Mouse (Mus musculus) heart, postnatal 36 days (tissue): ENCODE data around the gene Eva1c. TPM values are rescaled to one million over a fixed set of nuclear protein-coding genes. Genes with fewer than 3 reads are reported as not detected.

ENCODE experiments used
- microRNA-seq, 2 experiments: library from miRNA; unstranded; fragments of <30 nt; microRNA quantifications; one replicate each; pipeline ENCODE4 v1.2.0; 2021; ENCODE audit warnings: borderline number of aligned reads in 2 of 2
- total RNA-seq, 2 experiments: library from RNA; stranded (reverse); gene quantifications; 2 replicates each; pipeline ENCODE4 v1.2.3; 2021

Eva1c gene
- total RNA-seq, 2 experiments from 2014 or later: 1.1 to 1.4 TPM

Small RNA genes within 50 kb of the gene (microRNA-seq; reads per million reads assigned to microRNA genes)
- gene Gm22933: 0 reads per million in 2 experiments

Other genes with a start within 250 kb of the Eva1c start
- gene Mis18a, start 99.3 kb upstream of the Eva1c start, total RNA-seq: 1 to 10 TPM; 2.7 to 4.8 TPM
- 10 to 100 TPM; 14.2 to 14.7 TPM for gene Mrap, start 88.5 kb upstream of the Eva1c start, total RNA-seq
- gene Urb1, start 16.3 kb upstream of the Eva1c start, total RNA-seq: 1 to 10 TPM; 6.1 to 6.6 TPM
- gene Cfap298, start 108.4 kb downstream of the Eva1c start, total RNA-seq: 10 to 100 TPM; 27.0 to 28.5 TPM
- 10 to 100 TPM; 29.1 to 29.6 TPM for gene Synj1, start 184.6 kb downstream of the Eva1c start, total RNA-seq
- gene Paxbp1, start 217.8 kb downstream of the Eva1c start, total RNA-seq: 10 to 100 TPM; 13.1 to 13.5 TPM